Mouse (Mus musculus): Measurements from ENCODE around the gene Vwa3b.

The Vwa3b gene

DNA sequence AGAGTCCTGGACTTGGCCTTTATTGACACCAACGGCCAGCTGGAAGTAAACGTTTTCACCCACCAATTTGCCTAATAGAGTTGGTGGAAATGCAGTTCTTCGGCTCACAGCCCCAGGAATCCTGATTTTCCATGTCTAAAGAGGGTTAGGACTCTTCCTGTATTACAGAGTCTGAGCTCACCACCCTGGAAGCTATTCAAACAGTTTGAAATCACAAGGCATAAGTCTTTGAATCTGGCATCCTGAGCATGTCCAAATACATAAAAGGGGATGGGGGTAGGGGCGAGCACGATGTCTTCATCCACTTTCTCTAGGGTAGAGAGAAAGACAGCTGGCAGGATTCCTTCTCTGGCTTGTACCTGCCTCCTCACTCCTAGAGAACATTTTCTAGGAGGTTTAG lies 34.5 kb downstream of the Vwa3b start:
- in situ Hi-C loops (cut with MboI; ENCODE audit: low sequenced_read_pairs) = no loop called here

DNA sequence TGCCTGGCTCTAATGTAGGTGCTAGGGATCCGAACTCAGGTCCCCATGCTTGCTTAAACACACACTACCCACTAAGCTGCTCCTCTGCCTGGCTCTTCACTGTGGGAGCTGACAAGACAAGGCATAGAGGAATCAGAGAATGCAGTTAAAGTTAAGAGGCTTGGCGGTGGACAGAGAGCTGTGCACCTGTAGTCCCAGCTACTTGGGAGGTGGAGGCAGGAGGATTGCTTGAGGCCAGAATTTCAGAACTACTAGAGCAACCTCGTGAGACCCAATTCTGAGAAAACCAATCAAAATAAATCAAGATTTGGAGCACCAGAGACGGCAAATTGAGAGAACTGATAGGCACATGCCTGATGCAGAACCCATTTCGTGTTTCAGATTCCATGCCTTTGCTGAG lies 36.7 kb downstream of the Vwa3b start:
- in situ Hi-C loops (cut with MboI; ENCODE audit: low sequenced_read_pairs) = no loop called here

DNA sequence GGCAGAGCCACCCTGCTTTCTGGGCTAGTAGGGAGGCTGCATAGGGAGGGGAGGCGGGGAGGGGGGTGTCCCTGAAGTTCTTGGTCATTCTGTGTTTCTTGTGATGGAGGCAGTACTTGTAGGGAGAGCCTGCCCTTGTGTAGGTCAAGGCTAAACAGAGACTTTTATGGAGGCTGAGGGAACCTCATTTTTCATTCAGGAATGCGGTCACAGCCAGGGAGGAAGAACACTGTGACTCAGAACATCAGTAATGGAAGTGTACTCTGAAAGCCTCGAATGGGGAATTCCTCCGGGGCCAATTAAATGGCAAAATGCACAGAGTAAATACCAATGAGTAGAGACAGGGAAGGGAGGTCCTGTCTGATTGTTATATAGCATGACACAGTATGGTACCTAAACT lies 37.4 kb downstream of the Vwa3b start:
- in situ Hi-C loops (cut with MboI; ENCODE audit: low sequenced_read_pairs) = no loop called here

DNA sequence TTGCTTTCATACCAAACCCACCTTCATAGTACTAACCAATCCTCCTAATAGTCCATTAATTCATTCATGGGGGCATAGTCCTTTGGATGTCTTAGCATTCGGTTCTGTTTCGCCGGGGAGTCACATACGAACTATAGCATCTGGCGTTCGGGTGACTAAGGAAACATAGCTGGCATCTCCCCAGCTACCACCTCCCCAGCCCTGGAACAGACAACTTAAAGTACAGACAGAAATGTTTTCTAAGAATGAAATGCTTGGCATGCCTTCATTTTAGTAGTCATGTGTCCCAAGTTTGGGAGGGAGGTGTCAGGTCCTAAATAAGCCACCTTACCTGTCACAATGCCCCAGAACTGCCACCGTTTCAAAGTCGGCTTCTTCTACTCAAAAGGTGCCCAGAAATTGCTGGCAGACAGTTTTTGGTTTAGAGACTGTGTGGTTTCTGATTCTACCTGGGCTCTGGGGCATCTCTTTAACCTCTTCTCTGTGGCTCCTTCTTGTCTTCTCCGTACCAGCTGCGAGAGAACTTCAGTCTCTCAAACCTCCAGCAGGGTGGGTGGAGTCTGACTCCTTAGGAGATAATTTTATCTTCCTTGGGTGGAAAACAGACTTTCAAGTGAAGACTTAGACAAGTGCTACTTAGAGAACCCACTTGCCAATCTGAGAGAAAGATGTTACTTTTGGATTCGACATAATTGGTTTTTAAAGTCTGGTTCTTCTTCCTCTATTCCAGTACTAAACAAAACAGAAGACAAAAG lies 39.4 kb downstream of the Vwa3b start:
- in situ Hi-C loops (cut with MboI; ENCODE audit: low sequenced_read_pairs) = no loop called here

DNA sequence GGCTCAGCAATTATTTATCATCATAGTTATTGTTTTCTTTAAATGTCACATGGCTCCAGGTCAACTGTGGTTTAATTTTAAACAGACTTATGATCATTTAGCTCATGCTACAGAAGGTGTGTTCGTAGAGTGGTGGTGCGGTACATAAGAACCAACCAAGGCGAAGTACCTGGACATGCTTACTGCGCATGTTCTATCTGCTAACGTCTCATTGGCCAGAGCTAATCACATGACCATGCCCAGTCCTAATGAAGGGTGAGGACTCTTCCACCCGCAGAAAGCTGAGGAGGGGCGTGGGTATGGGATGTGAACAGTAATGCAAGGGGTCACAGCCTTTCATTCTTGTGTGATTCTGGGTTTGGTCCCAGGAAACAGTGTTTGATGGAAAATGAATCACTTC lies 49.4 kb downstream of the Vwa3b start:
- in situ Hi-C loops (cut with MboI; ENCODE audit: low sequenced_read_pairs) = no loop called here

DNA sequence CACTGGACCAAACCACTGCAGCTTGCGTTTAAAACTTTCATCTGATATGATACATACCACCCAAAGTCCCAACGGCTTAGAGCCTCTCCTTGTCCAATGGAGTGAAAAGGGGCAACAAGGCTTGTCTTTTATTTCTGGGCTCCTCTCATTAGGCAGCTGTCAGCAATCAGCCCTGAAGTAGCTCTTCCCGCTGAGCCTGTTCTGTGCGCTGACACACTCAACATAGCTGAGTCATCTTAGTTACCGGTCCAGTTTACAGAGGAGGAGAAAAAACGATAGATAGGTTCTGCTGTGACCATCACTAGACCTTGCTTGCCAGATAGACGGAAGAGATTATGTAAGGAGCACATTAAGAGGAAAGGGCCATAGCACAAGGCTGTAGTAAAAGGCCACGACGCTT lies 50.9 kb downstream of the Vwa3b start:
- in situ Hi-C loops (cut with MboI; ENCODE audit: low sequenced_read_pairs) = no loop called here

DNA sequence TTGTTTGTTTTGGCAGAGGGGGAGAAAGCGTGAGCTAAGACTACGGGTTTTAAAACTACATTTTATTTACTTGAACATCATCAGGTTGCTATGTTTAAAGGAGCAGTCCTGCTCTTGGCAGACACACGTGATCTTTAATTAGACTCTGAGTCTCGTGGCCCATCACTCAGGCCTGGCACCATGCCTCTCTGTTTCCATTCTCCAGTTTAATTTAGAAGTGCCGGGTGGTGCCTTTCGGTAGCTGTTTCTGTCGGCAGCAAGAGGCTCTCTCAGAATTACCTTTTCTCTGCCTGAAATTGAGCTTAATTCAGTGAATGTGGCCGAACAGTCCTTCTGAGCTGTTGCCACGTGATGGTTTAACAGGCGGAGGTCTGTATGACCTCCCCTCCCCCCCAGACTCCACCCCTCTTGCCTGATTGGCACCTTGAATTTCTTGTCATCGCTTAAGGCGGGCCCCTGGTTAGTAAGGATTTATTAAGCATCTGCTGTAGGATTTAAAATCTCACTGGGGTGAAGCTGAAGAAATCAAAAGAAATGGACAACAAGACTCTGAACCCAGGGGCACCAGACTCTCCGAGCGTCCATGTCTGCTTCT lies 51.7 kb downstream of the Vwa3b start:
- in situ Hi-C loops (cut with MboI; ENCODE audit: low sequenced_read_pairs) = no loop called here

DNA sequence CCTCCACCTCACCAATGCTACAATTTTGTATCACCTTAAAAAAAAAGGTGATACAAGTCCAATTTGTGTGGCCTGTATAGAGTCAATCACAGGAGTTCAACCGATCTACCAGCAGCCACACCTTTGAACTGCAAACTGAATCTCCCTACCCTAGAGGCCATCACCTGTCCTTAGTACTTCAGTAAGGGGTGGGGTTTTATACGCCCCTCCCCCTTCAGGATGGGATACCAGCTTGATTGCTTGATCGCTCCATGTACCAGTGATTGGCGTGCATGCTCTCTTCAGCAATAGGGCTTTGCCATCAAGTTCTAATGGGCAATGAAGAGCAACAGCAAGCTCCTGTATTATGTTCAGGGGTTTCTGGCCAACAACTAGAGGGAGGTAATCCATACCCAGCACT lies 54.0 kb downstream of the Vwa3b start:
- in situ Hi-C loops (cut with MboI; ENCODE audit: low sequenced_read_pairs) = no loop called here

DNA sequence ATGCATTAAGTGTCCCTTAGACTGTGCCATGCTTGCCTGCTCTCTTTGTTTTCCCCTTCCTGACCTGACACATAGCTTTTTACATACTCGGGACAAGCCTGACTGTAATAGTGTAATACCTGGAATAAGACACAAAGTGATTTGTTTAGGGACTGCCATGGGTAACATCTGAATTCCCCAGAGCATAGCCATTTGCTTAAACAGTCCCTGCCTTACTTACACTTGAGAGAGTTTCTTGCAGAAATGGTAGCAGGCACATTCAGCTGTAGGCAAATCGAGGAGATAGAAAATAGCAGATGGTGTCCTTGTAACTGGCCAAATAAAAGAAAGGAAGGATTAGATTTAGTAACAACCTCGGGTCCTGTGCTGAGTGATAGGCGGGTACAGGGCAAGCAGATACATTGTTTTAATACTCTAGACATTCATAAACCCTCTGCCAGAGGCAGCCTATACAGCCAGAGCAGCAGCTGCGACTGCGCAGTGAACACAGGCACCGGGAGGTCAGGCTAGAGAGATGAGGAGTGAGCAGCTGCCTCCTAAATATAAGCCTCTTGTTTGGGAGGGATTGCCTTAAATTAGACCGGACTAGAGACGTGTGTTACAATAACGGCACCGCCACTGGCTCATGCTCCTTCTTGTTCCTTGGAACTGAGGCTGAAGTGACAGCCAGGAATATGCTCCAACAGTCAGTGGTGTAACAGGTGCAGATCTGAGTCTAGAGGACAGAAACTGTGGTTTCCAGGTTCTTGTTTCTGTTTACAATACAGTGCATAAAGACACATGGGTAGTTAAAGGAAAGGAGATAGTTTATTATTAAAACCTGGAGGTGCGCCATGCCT lies 55.2 kb downstream of the Vwa3b start:
- in situ Hi-C loops (cut with MboI; ENCODE audit: low sequenced_read_pairs) = no loop called here

DNA sequence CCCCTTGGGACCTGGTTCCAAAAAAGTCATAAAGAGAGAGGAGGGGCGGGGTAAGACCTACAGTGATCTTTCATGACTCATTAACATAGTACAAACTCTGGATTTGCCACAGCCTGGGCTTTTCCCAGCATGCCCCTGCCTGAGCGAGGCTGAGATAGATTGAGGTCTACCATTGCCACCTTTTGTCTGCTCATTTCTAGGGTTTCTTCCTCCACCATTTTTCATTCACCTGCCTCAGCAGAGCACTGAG lies 55.7 kb downstream of the Vwa3b start:
- in situ Hi-C loops (cut with MboI; ENCODE audit: low sequenced_read_pairs) = no loop called here

DNA sequence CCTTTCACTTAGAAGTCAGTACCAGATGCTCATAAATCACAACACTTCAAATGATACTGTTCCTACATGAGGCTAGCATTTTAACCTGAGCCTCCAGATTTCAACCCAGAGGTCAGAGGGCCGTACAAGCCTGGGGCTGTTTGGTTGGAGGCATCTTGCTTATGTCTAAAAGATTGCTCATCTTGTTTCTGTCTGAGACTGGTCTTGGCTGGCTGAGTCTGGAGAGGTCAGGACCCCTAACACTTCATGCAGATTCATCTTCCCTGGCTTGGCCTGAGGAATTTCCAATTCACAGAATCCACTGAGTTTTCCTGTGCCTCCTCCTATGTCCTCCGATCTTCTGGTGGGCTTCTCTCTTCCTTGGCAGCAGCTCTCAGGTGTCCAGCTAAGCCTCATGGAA lies 57.7 kb downstream of the Vwa3b start:
- in situ Hi-C loops (cut with MboI; ENCODE audit: low sequenced_read_pairs) = no loop called here

DNA sequence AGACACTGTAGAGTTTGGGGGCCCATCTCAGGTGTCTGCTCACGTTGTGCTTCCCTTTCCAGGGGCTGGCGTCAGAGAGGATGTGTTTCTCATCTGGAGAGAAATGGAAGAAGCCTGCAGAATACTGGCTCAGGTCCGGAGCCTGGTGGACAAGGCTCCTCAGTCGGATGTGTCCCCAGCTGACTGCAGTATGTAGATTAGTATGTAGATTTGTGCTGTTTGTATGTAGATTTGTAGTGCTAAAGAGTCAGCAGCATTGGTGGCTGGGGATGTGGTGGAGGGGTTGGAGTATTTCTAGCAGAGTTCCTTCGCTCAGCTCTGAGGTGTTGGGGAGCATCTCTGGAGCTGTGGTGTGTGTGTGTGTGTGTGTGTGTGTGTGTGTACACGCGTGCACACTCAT lies 58.8 kb downstream of the Vwa3b start:
- in situ Hi-C loops (cut with MboI; ENCODE audit: low sequenced_read_pairs) = no loop called here

DNA sequence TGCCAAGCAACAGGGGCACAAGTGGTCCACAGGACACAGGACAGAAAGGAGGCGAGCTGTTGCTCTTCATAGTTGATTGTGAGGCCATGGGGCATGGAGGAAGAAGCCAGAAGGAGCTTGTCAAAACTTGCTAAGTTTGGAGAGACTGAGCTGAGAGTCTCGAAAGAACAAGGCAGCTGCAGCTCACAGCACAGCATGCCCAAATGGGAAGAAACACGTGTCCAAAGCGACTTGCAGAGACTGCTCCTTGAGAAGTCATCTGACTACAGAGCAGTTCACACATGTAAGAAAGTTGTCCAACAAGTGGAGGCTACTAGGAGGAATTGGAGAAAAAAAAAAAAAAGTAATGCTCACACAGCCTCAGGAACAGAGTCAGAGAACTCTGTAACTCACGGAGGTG lies 62.8 kb downstream of the Vwa3b start:
- in situ Hi-C loops (cut with MboI; ENCODE audit: low sequenced_read_pairs) = no loop called here

DNA sequence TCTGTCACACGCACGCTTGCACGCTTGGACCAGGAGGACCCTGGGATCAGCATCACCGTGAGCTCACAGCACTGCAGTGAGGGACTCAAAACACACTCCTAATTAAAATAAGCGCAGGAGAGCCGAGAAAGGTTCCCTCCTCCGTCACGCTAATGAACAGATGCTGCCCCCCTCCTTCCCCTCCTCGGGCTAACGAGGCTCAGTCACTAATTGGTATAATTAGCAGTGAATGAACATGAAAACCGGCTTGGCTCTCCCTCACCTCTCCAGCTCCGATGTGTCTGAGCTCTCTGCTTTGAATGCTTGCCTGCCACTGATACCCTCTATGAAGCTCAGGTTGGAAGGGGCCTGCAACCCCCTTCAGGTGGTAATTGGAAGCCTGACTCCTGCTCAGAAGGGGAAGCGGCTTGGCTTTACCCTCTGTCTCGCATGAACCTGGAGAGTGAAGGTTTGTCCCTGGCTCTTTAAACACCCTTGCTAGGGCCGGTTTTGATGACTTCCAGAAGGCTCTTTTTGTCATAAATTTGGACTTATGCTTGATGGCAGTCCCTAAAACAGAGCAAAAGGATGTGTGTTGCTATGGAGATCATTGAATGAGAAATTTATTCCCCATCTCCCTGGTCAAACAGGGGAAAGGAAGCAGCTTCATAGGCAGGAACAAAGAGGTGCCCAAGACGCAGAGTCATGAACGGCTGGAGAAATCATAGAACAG lies 71.1 kb downstream of the Vwa3b start:
- in situ Hi-C loops (cut with MboI; ENCODE audit: low sequenced_read_pairs) = no loop called here

DNA sequence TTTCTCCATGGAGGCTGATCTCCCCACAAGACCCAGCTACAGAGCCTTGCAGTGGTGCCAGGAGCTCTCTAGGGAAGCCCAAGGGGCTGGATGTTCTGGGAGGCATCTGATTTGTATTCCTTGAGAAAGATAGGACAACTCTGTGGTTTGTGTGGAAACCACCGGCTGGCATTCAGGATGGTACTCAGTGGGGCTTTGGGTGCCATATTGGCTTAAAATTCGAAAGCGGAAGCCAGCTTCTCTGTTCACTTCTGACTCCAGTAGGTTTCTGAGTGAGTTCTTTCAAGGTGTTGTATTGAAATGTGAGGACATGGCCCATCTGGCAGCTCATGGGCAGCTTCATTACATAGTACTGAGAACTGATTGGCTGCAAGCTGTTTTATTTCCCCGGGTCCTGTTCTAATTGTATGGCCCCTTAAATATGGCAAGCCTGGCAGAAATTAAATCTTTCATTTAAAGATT lies 71.7 kb downstream of the Vwa3b start:
- in situ Hi-C loops (cut with MboI; ENCODE audit: low sequenced_read_pairs) = no loop called here

DNA sequence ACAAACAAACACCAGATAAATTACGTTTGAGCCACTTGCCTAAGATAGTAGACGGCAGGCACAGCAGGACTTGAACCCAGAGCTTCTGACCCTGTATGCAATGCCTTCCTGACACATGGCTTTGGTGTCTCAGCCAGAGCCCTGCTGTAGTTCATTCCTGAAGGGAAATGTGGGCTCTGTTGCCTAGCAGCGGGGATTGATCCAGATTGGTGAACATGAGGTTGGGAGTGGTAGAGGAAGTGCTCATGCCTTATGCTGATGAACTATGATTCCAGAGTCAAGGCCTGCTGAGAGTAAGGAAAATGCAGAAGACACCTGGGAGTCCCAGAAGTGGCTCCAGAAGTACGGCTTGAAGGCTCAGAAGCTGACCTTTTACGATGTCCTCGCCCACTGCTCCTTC lies 74.0 kb downstream of the Vwa3b start:
- in situ Hi-C loops (cut with MboI; ENCODE audit: low sequenced_read_pairs) = no loop called here

DNA sequence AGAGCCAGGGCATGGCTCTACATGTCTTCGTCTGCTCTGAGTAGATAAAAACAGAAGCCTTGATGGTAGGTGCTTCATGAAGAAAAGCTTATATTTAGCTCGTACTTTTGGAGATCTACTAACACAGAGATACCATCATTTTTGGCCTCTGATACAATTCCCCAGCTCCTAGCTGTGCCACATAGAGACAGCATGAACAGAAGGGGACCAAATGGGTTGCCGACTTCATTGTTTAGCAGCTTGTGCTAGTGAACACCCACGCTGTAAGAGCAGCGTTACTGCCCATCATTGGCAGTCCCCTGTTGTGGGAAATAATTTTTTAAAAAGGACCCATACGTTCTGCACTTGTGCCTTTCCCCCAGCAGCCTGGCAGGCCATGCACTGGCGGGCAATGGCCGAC lies 74.6 kb downstream of the Vwa3b start:
- in situ Hi-C loops (cut with MboI; ENCODE audit: low sequenced_read_pairs) = no loop called here

DNA sequence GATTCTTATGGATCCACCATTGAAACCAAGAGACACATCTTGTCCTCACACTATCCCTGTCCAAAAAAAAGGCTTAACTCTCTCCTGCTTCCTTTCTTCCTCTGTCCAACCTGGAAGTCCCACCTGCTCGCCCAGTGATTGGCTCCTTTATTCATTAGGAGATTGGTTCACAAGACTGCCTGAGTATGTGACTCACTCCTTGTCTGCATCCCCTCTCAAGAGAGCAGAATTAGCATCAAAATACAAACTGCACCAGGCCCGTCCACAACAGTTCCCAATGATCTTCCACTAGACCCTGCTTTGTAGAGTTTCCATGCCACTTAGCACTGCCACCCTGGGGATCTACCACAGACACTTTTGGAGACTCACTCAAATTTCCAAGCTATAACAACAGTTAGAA lies 75.3 kb downstream of the Vwa3b start:
- in situ Hi-C loops (cut with MboI; ENCODE audit: low sequenced_read_pairs) = no loop called here

DNA sequence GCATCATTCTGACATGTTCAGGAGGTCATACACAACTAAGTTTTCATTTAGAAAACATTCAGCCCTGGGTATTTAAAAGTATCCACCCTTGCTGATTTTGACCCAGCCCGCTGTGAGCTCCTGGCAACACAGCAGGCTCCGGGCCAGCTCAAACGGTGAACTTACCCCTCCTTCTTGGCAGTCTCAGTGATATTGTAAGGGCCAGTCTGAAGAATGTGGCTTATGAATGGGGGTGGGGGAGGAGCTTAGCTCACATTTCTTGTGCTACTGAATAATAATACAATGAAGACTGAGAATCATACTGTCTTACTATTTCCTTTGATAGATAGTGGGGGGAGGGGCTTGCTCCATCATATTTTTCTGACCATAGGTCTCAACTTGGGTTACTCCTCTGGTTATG lies 78.8 kb downstream of the Vwa3b start:
- in situ Hi-C loops (cut with MboI; ENCODE audit: low sequenced_read_pairs) = no loop called here

DNA sequence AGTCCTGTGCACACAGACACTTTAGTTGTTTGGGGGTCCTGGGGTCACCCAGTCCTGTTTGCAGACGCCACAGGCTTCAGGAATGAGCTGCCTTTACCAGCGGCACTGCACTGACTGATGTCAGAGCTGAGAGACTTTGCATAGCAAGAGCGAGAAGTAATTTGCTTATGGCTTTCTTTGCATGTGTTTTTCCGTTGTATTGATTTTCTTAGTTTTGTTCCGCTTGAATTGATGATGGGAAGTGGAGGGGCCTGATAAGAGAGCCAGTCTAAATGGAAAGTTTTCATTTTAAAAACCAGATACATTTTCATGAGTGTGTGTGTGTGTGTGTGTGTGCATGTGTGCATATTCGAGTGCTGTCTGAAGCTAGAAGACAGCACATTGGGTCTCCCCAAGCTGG lies 87.4 kb downstream of the Vwa3b start:
- in situ Hi-C loops (cut with MboI; ENCODE audit: low sequenced_read_pairs) = no loop called here

DNA sequence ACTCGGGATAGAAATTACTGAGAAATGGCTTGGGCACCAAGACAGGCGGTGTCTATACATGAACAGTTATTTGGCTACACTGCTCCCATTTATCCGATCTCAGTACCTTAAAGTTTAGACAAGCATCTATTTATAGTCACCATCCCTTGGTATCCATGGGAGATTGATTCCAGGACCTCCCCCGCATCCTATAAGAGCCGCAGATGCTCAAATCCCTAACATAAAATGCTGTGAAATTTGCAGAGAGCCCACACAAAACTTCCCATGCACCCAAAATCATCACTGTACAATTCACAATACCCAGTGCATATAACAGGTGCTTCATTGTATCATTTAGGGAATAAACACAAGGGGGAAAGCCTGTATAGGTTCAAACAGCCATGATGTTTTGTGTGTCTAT lies 89.5 kb downstream of the Vwa3b start:
- in situ Hi-C loops (cut with MboI; ENCODE audit: low sequenced_read_pairs) = no loop called here

DNA sequence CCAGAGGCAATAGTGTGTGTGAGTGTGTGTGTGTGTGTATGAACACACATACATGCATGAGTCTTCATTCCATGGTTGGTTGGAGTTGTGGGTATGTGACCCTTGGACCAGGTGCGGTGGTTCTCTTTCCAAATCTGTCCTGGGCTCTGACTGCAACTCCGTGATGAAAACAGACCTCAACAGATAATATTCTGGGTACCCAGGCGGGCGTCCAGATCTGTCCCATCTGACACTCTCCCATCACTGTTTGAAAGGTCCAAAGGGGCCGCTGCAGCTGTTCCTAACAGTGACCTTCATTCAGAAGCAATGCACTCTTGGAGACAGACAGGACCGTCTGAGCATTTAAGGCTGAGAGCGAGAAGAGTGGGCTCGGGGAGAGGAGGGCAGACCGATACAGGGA lies 90.2 kb downstream of the Vwa3b start:
- in situ Hi-C loops (cut with MboI; ENCODE audit: low sequenced_read_pairs) = no loop called here
